Mouse (Mus musculus) heart, embryonic 16.5 days (tissue): ENCODE results near the gene Gm14434. TPM values are rescaled to one million over a fixed set of nuclear protein-coding genes. Genes with fewer than 3 reads are reported as not detected.
"Not testable (repeated sequence)": the region's sequence is repeated elsewhere in the genome, so short reads cannot be mapped to it uniquely, and the experiment has no call there.

ENCODE experiments used
- ATAC-seq: fragments of 200-750 bp; cut with Nextera tagmentation; replicated peaks from 2 replicates; pipeline ENCODE4 v1.8.0; 2017; ENCODE audit warnings: moderate number of reproducible peaks; ENCODE audit not compliant: insufficient read depth, low FRiP score; ENCODE audit errors: extremely low read depth
- H3K27ac ChIP-seq: fragments of 300-500 bp; sonication (generic); 2 replicates; pipeline ENCODE4 v1.5.1; 2014; ENCODE audit warnings: mild to moderate bottlenecking, low read length, control low read depth, moderate library complexity
- H3K27me3 ChIP-seq: fragments of 300-500 bp; sonication (generic); 2 replicates; pipeline ENCODE4 v1.6.1; 2014; ENCODE audit warnings: low read length, mixed read lengths; ENCODE audit not compliant: control insufficient read depth, insufficient read depth
- H3K36me3 ChIP-seq: fragments of 300-500 bp; sonication (generic); 2 replicates; pipeline ENCODE4 v1.6.1; 2014; ENCODE audit not compliant: control insufficient read depth, insufficient read depth
- H3K4me1 ChIP-seq: fragments of 300-500 bp; sonication (generic); 2 replicates; pipeline ENCODE4 v1.6.1; 2014; ENCODE audit warnings: low read length, mixed read lengths; ENCODE audit not compliant: control insufficient read depth, insufficient read depth
- H3K4me2 ChIP-seq: fragments of 300-500 bp; sonication (generic); 2 replicates; pipeline ENCODE4 v1.6.1; 2014; ENCODE audit warnings: low read depth, mild to moderate bottlenecking, control low read depth, low read length
- H3K4me3 ChIP-seq: fragments of 300-500 bp; sonication (generic); 2 replicates; pipeline ENCODE4 v1.5.1; 2014; ENCODE audit warnings: mild to moderate bottlenecking, control low read depth, low read length
- H3K9ac ChIP-seq: fragments of 300-500 bp; sonication (generic); 2 replicates; pipeline ENCODE4 v1.6.1; 2014; ENCODE audit warnings: low read length, control low read depth
- H3K9me3 ChIP-seq: fragments of 300-500 bp; sonication (generic); replicated peaks from 2 replicates; pipeline ENCODE4 v1.6.1; 2016; ENCODE audit warnings: low read length; ENCODE audit not compliant: control insufficient read depth
- WGBS: fragments of 180-500 bp; shearing (Covaris S2); extraction: QIAGEN DNeasy Blood & Tissue Kit; methylation state at CpG from one replicate; pipeline ENCODE4 v1.1.7; 2014; 5-methylcytosine and 5-hydroxymethylcytosine counted together
- polyA plus RNA-seq: library from polyadenylated mRNA; unstranded; fragments of >200 nt; fragmentation: Nextera tagmentation; extraction: Ambion mirVana; gene quantifications from 2 replicates; pipeline ENCODE4 v1.2.1, GENCODE M21; 2015

The Gm14434 gene
- polyA plus RNA-seq: 2.4 TPM in 1 of 2 replicates, not detected in the other

DNA sequence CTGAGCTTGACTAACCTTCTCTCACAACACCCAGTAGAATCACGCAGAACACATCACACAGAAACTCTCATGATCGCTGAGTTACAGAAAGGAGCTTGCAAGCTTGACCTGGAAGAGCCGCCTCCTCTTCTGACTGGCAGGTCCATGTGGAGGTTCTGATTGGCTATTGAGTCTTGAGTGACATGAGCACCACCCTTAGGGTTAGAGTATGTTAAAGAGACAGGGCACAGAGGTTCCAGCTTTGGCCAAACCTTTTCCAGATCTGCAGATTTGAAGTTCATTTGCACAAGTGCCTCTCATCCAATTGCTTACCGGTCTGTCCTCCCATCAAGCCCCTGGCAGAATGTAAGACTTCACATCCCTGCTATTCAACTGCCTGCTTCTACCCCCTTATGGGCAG, at the start of gene Gm14434:
TSS of gene Gm14434 (minus strand) at position 101 of the 400 bp plus-strand sequence.
- not testable (repeated sequence) for H3K9me3 ChIP-seq, H3K36me3 ChIP-seq, ATAC-seq, H3K9ac ChIP-seq, H3K4me3 ChIP-seq, H3K27ac ChIP-seq, H3K4me1 ChIP-seq, H3K4me2 ChIP-seq, H3K27me3 ChIP-seq
- WGBS: no CpG with 5 or more reads among the region's 4 CpGs

DNA sequence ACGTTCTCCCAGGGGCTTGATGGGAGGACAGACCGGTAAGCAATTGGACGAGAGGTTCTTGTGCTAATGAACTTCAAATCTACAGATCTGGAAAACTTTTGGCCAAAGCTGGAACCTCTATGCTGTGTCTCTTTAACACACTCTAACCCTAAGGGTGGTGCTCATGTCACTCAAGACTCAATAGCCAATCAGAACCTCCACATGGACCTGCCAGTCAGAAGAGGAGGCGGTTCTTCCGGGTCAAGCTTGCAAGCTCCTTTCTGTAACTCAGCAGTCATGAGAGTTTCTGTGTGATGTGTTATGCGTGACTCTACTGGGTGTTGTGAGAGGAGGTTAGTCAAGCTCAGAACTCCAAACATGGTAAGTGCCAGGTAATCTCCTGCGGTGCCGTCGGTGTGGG, 34.2 kb upstream of the Gm14434 start, which contains the start of gene Zfp967:
TSS of gene Zfp967 (plus strand) at position 301 of the 400 bp plus-strand sequence.
- H3K27ac ChIP-seq, H3K4me2 ChIP-seq, ATAC-seq, H3K4me3 ChIP-seq, H3K4me1 ChIP-seq, H3K36me3 ChIP-seq, H3K9me3 ChIP-seq, H3K27me3 ChIP-seq, H3K9ac ChIP-seq: not testable (repeated sequence)
- WGBS: no CpG with 5 or more reads among the region's 9 CpGs

DNA sequence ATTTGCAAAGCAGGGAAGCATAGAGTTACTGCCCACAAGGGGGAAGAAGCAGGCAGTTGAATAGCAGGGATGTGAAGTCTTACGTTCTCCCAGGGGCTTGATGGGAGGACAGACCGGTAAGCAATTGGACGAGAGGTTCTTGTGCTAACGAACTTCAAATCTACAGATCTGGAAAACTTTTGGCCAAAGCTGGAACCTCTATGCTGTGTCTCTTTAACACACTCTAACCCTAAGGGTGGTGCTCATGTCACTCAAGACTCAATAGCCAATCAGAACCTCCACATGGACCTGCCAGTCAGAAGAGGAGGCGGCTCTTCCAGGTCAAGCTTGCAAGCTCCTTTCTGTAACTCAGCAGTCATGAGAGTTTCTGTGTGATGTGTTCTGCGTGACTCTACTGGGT, 63.3 kb downstream of the Gm14434 start, which contains the start of gene Gm14435:
TSS of gene Gm14435 (plus strand) at position 301 of the 400 bp plus-strand sequence.
- not testable (repeated sequence) for ATAC-seq, H3K36me3 ChIP-seq, H3K9me3 ChIP-seq, H3K27ac ChIP-seq, H3K4me3 ChIP-seq, H3K4me2 ChIP-seq, H3K9ac ChIP-seq, H3K27me3 ChIP-seq, H3K4me1 ChIP-seq
- WGBS: no CpG with 5 or more reads among the region's 6 CpGs

Other genes starting within 250 kb of the Gm14434 start
- not detected in 2 replicates for gene Gm11009, start 167.3 kb downstream of the Gm14434 start, polyA plus RNA-seq
- gene Gm14435, start 63.2 kb downstream of the Gm14434 start, polyA plus RNA-seq: 10.0 and 10.6 TPM in 2 replicates
- gene Zfp967, start 34.3 kb upstream of the Gm14434 start, polyA plus RNA-seq: not detected in 2 replicates
- 8.2 and 10.5 TPM in 2 replicates for gene Gm14308, start 149.6 kb upstream of the Gm14434 start, polyA plus RNA-seq
- gene Zfp973, start 183.7 kb upstream of the Gm14434 start, polyA plus RNA-seq: 2.0 and 9.5 TPM in 2 replicates
- 20.8 and 22.4 TPM in 2 replicates for gene Gm14305, start 221.5 kb upstream of the Gm14434 start, polyA plus RNA-seq